Mouse (Mus musculus): Measurements from ENCODE around the gene 4932415D10Rik. TPM values are rescaled to one million over a fixed set of nuclear protein-coding genes. Genes with fewer than 3 reads are reported as not detected.
A peak's percentile ranks its signal among the peaks of the same experiment; 100 is the strongest.

The 4932415D10Rik gene
- not detected for polyA plus RNA-seq (2021)

DNA sequence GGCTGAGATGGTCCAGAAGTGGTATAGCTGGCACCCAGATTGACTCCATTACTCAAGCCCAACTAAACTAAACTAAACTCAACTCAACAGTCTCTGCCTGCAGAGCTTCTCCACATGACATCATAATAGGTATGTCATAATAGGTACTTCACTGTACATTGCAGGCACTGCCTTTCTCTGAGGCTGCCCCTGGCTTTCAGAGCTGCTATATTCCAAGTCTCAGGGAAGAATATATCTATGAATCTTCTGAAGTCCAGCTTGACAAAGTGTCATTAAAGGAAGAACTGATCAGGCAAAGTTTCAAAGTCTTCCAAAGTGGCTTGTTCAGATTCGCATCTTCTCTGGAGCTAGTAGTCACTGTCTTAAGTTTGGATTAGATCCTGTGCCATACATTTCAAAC, at the start of gene 4932415D10Rik:
4932415D10Rik (minus strand) TSS at position 101 of the 400 bp plus-strand sequence.
- ChIA-PET POLR2A (interaction anchor here (0.6 kb wide), 1 partner anchor 159 kb away, joined by 4 read pairs; no protein-coding TSS in a partner anchor), CTCF (no interaction called here)
- TF ChIP-seq CTCF (IDR thresholded peaks at IDR 0.05), result no peak
- ATAC-seq, result no peak
- no peak for DNase-seq (ENCODE audit: low read depth, low spot score)
- H3K27me3 ChIP-seq, result peaks cover 4% of the 10 kb centered on the region
- in situ Hi-C loops (cut with MboI; ENCODE audit: low pct_unique_long_range_greater_than_20kb), result no loop called here

DNA sequence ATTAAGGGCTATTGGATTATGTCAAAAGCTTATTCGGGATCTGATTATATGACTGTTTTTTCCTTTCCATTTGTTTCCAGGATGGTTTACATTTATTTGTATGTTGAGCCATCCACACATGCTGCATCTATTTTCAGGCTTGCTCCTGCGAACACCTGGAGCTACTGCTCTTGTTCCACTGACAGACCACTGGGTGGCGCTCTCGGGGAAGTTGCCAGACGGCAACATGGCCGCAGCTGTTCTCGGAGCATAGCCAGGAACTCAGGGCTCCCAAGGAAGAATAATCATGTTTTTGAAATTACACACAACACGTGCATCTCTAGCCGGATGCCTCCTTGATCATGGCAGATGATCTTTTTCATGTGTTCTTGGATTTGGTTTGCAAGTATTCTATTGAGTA, 45.5 kb upstream of the 4932415D10Rik start:
- ATAC-seq (no peak), DNase-seq (ENCODE audit: low read depth, low spot score) (no peak)
- no peaks in the 10 kb centered on the region for H3K27me3 ChIP-seq
- in situ Hi-C loops (cut with MboI; ENCODE audit: low pct_unique_long_range_greater_than_20kb), result no loop called here
- no peak for TF ChIP-seq CTCF (IDR thresholded peaks at IDR 0.05)
- CTCF ChIA-PET, result no interaction called here
- POLR2A ChIA-PET, result no interaction called here

DNA sequence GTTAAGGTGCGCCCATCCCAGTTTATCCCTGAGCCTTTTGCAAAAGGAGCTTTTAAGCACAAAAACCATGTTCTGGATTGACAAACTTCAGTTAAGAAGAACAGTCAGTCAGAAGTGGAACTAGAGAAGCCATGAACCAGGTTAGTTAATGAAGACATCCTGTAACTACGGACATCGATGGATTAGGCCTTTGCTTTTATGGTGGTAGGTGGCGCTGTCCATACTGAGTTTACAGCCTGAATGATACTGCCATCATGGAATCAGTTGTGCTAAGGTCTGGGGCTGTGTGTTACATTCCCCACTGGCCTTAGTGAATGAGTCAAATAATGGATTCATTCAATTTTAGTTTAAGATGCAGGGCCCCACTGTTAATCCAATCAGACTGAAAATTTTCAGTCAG, 39.0 kb upstream of the 4932415D10Rik start:
- DNase-seq (ENCODE audit: low read depth, low spot score), result no peak
- H3K27me3 ChIP-seq, result no peaks in the 10 kb centered on the region
- no peak for TF ChIP-seq CTCF (IDR thresholded peaks at IDR 0.05)
- ATAC-seq, result no peak
- ChIA-PET POLR2A (no interaction called here), CTCF (no interaction called here)
- in situ Hi-C loops (cut with MboI; ENCODE audit: low pct_unique_long_range_greater_than_20kb), result no loop called here

DNA sequence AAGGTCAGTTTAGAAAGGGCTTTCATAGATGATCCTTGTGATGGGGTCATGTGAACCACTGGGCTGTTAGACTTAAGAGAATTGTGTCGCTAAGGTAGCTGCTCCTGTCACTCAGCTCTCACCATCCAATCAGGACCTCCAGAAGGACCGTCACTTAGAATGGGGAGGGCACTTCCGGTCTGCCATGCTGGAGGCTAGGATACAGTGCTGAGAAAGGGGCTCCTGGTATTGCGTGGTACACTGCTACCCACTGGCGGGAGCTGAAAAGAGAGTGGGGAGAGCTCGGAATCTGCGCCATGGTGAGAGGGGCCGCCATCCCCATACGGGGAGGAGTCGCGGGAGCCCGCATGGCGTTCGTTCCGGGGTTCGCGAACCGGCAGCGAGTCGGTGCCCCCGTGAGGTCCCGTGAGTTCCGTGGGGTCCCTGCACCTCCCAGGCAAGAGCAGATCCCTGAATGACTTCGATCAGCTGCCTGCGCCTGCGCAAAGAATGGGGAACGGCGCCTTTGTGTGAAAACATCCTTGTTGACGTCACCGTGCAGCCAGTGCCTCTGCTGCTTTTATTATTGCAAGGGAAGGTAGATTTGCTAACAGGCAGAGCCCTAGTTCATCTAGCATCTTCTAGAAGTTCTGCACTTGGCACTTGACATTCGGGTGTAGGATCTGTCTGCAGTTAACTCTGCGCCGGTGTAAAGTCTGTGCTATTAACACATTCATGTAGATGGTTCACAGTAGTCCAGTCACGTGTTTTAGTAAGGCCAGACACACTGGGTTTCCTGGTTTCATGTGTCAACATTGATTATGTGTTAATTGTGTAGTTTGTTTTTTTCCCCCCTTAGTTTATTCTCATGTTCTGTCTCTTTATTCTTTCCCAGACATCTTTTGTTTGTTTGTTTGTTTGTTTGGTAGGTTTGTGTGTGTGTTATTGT, 38.0 kb upstream of the 4932415D10Rik start, which contains the start of gene Gm4924:
Gm4924 (plus strand) TSS at position 173 of the 928 bp plus-strand sequence.
- POLR2A ChIA-PET, result interaction anchor here (0.6 kb wide), 2 partner anchors 156 to 854 kb away, joined by 3 to 4 read pairs; no protein-coding TSS in a partner anchor
- TF ChIP-seq CTCF (IDR thresholded peaks at IDR 0.05), result no peak
- CTCF ChIA-PET, result interaction anchor here (0.8 kb wide), 1 partner anchor 33 kb away, joined by 3 read pairs; no protein-coding TSS in a partner anchor
- peak; percentile 99 for ATAC-seq
- DNase-seq (ENCODE audit: low read depth, low spot score), result peak; percentile 43
- in situ Hi-C loops (cut with MboI; ENCODE audit: low pct_unique_long_range_greater_than_20kb), result no loop called here
- H3K27me3 ChIP-seq, result no peaks in the 10 kb centered on the region

DNA sequence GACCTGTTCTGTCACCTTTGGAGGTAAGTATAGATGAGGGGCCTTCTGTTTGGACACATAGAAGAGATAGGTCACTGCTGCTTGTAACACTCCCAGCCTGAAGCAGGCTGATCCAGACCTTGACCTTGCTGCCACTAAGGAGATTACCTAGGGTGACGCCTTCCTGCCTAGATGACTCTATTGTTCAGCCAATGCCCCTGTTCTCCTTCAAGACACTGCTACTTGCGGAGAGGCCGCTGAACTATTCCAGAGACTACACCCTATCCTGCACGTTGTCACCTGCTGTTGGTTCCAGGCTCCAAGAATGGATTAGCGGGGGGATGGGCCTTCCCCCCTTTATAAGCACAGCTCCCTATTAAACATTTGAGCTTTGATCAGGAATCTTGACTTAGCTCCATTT, 13.4 kb upstream of the 4932415D10Rik start:
- in situ Hi-C loops (cut with MboI; ENCODE audit: low pct_unique_long_range_greater_than_20kb), result no loop called here
- H3K27me3 ChIP-seq, result peaks cover 4% of the 10 kb centered on the region
- CTCF ChIA-PET, result no interaction called here
- POLR2A ChIA-PET, result no interaction called here
- ATAC-seq (no peak), DNase-seq (ENCODE audit: low read depth, low spot score) (no peak)
- no peak for TF ChIP-seq CTCF (IDR thresholded peaks at IDR 0.05)

DNA sequence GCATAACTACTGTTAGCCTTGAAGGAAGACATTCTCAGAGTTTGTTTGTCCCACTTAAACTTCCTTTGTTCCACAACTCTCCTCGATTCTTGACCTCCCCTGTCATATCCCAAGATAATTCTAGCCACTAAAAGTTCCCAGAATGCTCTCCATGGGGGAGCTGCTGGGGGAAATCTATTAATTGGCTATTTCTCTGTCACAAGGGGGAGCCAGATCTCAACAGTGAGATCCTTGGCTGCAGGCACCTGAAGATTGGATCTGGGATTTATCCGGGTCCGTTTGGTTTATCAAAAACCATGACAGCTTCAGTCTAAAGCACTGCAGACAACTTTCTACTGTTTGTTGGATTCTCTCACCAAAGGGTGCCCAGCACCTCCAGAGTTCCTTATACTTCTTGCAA, 3.8 kb upstream of the 4932415D10Rik start:
- CTCF ChIA-PET, result no interaction called here
- DNase-seq (ENCODE audit: low read depth, low spot score) (no peak), ATAC-seq (peak; percentile 17)
- TF ChIP-seq CTCF (IDR thresholded peaks at IDR 0.05), result peak; percentile 59
- in situ Hi-C loops (cut with MboI; ENCODE audit: low pct_unique_long_range_greater_than_20kb), result no loop called here
- POLR2A ChIA-PET, result no interaction called here
- H3K27me3 ChIP-seq, result peaks cover 6% of the 10 kb centered on the region

DNA sequence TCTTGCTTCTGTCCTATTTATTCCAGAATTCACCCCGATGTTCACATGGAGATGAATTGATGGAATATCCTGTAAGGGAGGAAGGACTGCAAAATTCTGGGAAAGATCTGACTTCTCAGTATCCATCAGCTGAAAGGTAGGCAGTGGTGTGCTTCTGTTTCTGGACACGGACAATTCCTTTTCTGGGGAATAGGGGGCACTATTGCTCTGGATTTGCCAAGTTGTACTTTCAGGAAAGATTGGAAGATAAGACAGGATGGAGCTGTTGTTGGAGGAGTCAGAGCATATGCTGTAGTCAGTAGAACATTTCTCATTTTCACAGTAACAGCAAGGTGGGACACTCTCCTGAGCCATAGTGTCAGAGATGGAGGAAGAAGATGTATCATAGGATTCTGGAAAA, 19.9 kb downstream of the 4932415D10Rik start:
- ChIA-PET POLR2A (interaction anchor here (0.6 kb wide), 1 partner anchor 300 kb away, joined by 3 read pairs; no protein-coding TSS in a partner anchor), CTCF (no interaction called here)
- no peaks in the 10 kb centered on the region for H3K27me3 ChIP-seq
- DNase-seq (ENCODE audit: low read depth, low spot score), result no peak
- no peak for ATAC-seq
- peak; percentile 46 for TF ChIP-seq CTCF (IDR thresholded peaks at IDR 0.05)
- in situ Hi-C loops (cut with MboI; ENCODE audit: low pct_unique_long_range_greater_than_20kb), result loop anchor here (25.0 kb wide), 1 partner anchor 641 kb away; no protein-coding TSS in a partner anchor

DNA sequence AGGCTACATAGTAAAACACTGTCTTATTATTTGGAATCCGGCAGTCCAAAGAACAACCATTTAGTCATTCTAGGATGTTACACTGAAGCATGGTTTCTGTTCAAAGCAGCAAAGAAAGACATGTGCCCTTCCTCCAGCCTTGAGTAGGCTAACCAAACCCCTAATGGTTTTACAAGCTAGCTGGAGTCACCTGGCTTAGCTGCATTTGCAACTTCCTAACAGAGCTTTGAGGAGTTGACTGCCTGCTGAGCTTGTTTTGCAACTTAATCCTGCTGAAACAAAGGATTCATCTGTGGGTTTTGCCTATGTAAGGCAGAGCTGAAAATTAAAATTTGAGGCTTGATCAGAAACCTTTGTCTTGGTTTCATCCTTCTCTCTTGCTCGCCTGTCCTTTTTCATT, 59.1 kb downstream of the 4932415D10Rik start:
- H3K27me3 ChIP-seq, result peaks cover 8% of the 10 kb centered on the region
- TF ChIP-seq CTCF (IDR thresholded peaks at IDR 0.05), result no peak
- ChIA-PET POLR2A (no interaction called here), CTCF (no interaction called here)
- in situ Hi-C loops (cut with MboI; ENCODE audit: low pct_unique_long_range_greater_than_20kb), result no loop called here
- DNase-seq (ENCODE audit: low read depth, low spot score), result no peak
- ATAC-seq, result no peak

DNA sequence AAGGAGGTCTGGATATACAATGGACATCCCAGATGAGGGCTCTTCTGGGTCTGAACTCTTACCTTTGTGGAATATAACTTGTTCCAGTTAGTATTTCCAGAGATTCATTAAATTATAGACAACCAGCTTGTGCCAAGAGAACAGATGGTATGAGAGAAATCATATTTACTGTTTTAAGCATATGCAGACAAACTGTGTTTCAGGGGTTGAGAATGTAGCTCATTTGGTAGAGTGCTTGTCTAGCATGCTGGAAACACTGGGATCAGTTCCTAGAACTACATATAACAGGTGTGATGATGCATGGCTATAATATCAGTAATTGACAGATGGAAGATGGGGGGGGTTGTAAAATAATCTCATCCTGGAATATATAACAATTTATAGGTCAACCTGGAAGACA, 71.4 kb downstream of the 4932415D10Rik start:
- in situ Hi-C loops (cut with MboI; ENCODE audit: low pct_unique_long_range_greater_than_20kb), result no loop called here
- peaks cover 38% of the 10 kb centered on the region for H3K27me3 ChIP-seq
- CTCF ChIA-PET, result interaction anchor here (1.0 kb wide), 1 partner anchor 10 kb away, joined by 3 read pairs; no protein-coding TSS in a partner anchor
- no peak for TF ChIP-seq CTCF (IDR thresholded peaks at IDR 0.05)
- ATAC-seq (no peak), DNase-seq (ENCODE audit: low read depth, low spot score) (no peak)
- POLR2A ChIA-PET, result no interaction called here

DNA sequence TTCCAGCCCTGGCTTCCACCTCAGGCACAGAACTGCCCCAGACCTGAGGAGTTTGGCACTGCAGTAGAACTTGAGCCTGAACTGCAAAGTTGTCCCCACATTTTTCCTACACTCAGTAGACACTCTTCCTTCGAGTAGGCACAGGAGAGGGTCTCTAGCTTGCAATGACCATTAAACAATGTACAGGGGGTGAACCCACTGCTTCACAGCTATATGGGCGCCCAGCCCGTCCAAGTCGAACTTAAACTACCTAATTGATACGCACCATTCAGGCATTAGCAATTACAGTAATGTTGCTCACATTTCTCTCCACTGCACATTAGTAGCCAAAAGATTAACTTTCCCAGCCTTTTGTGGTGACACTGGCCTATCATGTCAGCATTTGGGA, 75.0 kb downstream of the 4932415D10Rik start:
- POLR2A ChIA-PET, result interaction anchor here (0.7 kb wide), 1 partner anchor 483 kb away, joined by 3 read pairs; no protein-coding TSS in a partner anchor
- no peak for ATAC-seq
- CTCF ChIA-PET, result no interaction called here
- TF ChIP-seq CTCF (IDR thresholded peaks at IDR 0.05), result no peak
- no peak for DNase-seq (ENCODE audit: low read depth, low spot score)
- peaks cover 27% of the 10 kb centered on the region for H3K27me3 ChIP-seq
- in situ Hi-C loops (cut with MboI; ENCODE audit: low pct_unique_long_range_greater_than_20kb), result no loop called here
